Mouse (Mus musculus) stomach, embryonic 14.5 days (tissue): ENCODE measurements around the gene Abtb2. TPM values are rescaled to one million over a fixed set of nuclear protein-coding genes. Genes with fewer than 3 reads are reported as not detected.
A peak's percentile ranks its signal among the peaks of the same experiment; 100 is the strongest.

Experiments used
- ATAC-seq: fragments of 200-750 bp; cut with Nextera tagmentation; 2 replicates; pipeline ENCODE4 v1.8.0; 2017; ENCODE audit warnings: low read depth, moderate TSS enrichment; ENCODE audit not compliant: insufficient number of reproducible peaks, insufficient read depth, low FRiP score
- H3K27ac ChIP-seq: fragments of 300-500 bp; sonication (generic); 2 replicates; pipeline ENCODE4 v1.5.1; 2014; ENCODE audit warnings: mild to moderate bottlenecking, low read length, moderate library complexity, mixed read lengths
- H3K27me3 ChIP-seq: fragments of 300-500 bp; sonication (generic); 2 replicates; pipeline ENCODE4 v1.6.1; 2014; ENCODE audit warnings: low read length, control low read depth, mixed read lengths; ENCODE audit not compliant: control insufficient read depth, insufficient read depth
- H3K36me3 ChIP-seq: fragments of 300-500 bp; sonication (generic); 2 replicates; pipeline ENCODE4 v1.6.1; 2014; ENCODE audit warnings: mild to moderate bottlenecking, control low read depth, low read length, moderate library complexity, mixed read lengths; ENCODE audit not compliant: control insufficient read depth, insufficient read depth
- H3K4me1 ChIP-seq: fragments of 300-500 bp; sonication (generic); 2 replicates; pipeline ENCODE4 v1.6.1; 2014; ENCODE audit warnings: low read length, control low read depth, mixed read lengths; ENCODE audit not compliant: control insufficient read depth, insufficient read depth
- H3K4me2 ChIP-seq: fragments of 300-500 bp; sonication (generic); replicated peaks from 2 replicates; pipeline ENCODE4 v1.6.1; 2014; ENCODE audit warnings: low read depth, low read length, control low read depth
- H3K4me3 ChIP-seq: fragments of 300-500 bp; sonication (generic); 2 replicates; pipeline ENCODE4 v1.5.1; 2014; ENCODE audit warnings: low read depth, low read length, control low read depth
- H3K9ac ChIP-seq: fragments of 300-500 bp; sonication (generic); replicated peaks from 2 replicates; pipeline ENCODE4 v1.6.1; 2014; ENCODE audit warnings: low read depth, mild to moderate bottlenecking, control low read depth, low read length, moderate library complexity, mixed read lengths
- H3K9me3 ChIP-seq: fragments of 300-500 bp; sonication (generic); 2 replicates; pipeline ENCODE4 v1.6.1; 2016; ENCODE audit warnings: low read depth, low read length, control low read depth; ENCODE audit not compliant: control insufficient read depth
- WGBS: fragments of 180-500 bp; shearing (Covaris S2); extraction: QIAGEN DNeasy Blood & Tissue Kit; methylation state at CpG from one replicate; pipeline ENCODE4 v1.1.7; 2014; 5-methylcytosine and 5-hydroxymethylcytosine counted together
- polyA plus RNA-seq: library from polyadenylated mRNA; unstranded; fragments of >200 nt; fragmentation: Nextera tagmentation; extraction: Ambion mirVana; gene quantifications from 2 replicates; pipeline ENCODE4 v1.2.1, GENCODE M21; 2014

The Abtb2 gene
- polyA plus RNA-seq, 1 experiment from 2014 or later = 4.4 TPM

DNA sequence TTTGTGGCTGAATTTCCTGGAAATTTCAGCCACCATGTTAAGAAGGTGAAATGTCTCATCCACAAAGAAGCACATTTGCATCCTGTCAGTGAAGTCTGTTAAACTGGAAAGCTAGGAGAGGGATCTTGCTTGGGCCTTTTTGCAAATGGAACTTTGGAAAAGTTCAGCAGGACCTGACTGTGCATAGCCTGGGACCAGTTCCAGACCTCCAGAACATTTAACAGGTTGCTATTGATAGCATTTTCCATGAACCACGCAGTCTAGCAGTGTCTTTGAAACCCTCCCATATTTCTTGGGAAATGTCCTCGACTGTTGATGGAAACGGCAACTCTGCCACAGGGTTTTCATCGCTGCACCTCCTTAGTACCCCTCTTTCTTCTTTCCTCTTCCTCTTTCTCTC, 23.3 kb downstream of the Abtb2 start:
- Histone ChIP-seq H3K4me2 (no peak overlapping the region), H3K27me3 (no peaks in the 10 kb centered on the region), H3K9me3 (no peaks in the 10 kb centered on the region), H3K9ac (no peak overlapping the region), H3K36me3 (no peaks in the 10 kb centered on the region), H3K4me1 (no peaks in the 10 kb centered on the region), H3K27ac (no peak overlapping the region), H3K4me3 (no peak overlapping the region)
- no peak for ATAC-seq
- WGBS = 80% methylated on average over 4 of the region's 4 CpGs

DNA sequence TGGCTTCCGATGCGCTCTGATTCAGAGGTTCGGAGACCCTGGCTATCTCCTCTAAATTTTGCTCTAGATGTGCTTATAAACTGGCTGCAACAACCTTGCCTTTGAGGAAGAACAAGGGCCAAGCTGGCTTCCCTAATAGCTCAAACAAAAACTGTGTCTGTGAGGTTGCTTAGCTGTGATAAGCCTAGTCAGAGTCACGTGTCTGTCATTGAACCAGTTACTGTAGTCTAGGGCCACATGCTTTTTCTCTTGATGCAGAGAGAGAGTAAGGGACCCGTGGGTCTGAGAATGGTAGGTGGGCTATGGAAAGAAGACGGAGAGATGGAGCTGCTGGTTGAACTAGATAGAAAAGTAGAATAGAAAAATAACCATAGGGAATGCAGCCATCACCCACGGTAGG, 24.5 kb downstream of the Abtb2 start:
- H3K36me3 ChIP-seq = no peaks in the 10 kb centered on the region
- no peaks in the 10 kb centered on the region for H3K9me3 ChIP-seq
- no peak overlapping the region for H3K4me2 ChIP-seq
- no peaks in the 10 kb centered on the region for H3K27me3 ChIP-seq
- peaks cover 8% of the 10 kb centered on the region for H3K4me1 ChIP-seq
- no peak overlapping the region for H3K4me3 ChIP-seq
- H3K9ac ChIP-seq = no peak overlapping the region
- WGBS = 89% methylated on average over 7 of the region's 7 CpGs
- no peak overlapping the region for H3K27ac ChIP-seq
- no peak for ATAC-seq

DNA sequence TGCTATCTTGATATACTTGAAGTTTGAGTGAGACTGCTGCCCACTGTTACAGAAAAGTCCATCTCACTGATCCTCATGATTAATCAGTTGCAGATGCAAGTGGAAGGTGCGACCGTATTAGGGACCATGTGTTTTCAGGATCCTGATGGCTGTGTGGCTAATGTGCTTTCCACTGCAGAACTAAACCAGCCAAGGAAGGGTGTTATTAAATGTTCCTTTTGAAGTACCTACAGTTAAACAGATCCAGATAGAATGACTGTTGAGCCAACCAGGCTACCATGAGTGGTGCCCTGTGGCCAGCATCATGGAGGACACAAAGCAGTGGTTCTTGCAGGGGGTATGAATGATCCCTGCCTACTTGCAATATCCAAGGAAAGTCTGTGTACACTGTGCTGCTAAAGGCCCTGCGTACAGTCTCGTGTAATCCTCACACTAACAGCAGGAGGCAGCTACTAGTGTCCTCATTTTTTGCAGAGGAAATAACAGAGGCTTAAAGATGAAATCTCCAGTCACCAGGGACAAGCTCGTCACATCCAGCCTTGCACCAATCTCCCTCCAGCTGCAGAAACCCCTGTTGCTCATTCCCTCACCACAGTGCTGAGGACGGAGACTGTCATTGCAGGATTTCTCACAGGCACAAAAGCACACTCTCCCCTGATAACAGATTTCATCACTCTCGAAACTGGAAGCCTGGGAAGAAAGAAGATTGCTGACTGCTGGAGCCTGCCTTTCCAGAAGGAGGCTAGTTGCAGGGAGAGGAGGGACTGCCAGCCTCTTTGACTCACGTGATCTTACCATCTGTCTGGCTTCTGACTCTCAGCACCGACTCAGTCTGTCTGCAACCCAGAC, 25.9 kb downstream of the Abtb2 start:
- Histone ChIP-seq H3K4me2 (no peak overlapping the region), H3K9me3 (no peaks in the 10 kb centered on the region), H3K27me3 (no peaks in the 10 kb centered on the region), H3K9ac (no peak overlapping the region), H3K36me3 (no peaks in the 10 kb centered on the region), H3K4me3 (no peak overlapping the region), H3K4me1 (peaks cover 8% of the 10 kb centered on the region), H3K27ac (no peak overlapping the region)
- ATAC-seq = no peak
- WGBS = 48% methylated on average over 9 of the region's 9 CpGs

DNA sequence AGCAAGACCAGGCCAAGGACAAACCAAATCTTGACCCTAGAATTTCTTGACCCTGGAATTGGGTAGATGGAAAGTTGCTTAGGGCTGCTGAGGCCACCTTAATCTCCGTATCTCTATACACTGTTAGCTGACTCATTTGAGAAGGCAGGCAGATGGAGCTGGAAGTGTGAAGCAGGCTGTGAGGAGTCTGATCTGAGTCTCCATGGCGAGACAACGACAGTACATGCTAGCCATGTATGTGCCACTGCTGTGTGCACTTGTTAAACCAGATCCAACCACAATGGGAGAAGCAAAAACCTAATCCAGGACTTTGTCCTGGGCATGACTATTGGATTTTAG, 26.4 kb downstream of the Abtb2 start:
- no peaks in the 10 kb centered on the region for H3K36me3 ChIP-seq
- no peaks in the 10 kb centered on the region for H3K9me3 ChIP-seq
- no peak overlapping the region for H3K27ac ChIP-seq
- ATAC-seq = no peak
- no peaks in the 10 kb centered on the region for H3K27me3 ChIP-seq
- peaks cover 8% of the 10 kb centered on the region for H3K4me1 ChIP-seq
- no peak overlapping the region for H3K4me3 ChIP-seq
- no peak overlapping the region for H3K9ac ChIP-seq
- H3K4me2 ChIP-seq = no peak overlapping the region
- 80% methylated on average over 3 of the region's 3 CpGs for WGBS

DNA sequence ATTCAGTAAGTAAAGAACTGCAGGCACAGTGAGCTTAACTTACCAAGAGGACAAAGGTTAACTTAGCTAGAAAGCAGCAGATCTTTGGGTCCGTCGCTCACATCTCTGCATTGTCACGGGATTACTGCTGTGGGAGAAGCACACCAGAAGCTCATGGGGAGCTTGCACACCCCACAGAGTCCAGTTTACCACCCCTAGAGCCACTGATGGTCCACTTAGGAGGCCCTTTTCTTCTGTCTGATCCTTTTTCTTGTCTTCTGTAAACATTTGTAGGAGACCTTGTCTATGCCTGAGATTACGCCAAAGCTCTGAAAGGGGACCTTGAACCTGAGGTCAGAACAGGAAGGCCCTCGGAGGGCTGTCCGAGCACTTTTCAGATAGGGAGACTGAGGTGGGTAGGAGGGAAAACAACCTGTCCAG, 28.5 kb downstream of the Abtb2 start:
- no peak overlapping the region for H3K4me2 ChIP-seq
- H3K27ac ChIP-seq = no peak overlapping the region
- ATAC-seq = no peak
- no peaks in the 10 kb centered on the region for H3K36me3 ChIP-seq
- no peak overlapping the region for H3K4me3 ChIP-seq
- H3K9ac ChIP-seq = no peak overlapping the region; the same call in 1 of the 2 replicates
- H3K9me3 ChIP-seq = no peaks in the 10 kb centered on the region
- peaks cover 8% of the 10 kb centered on the region for H3K4me1 ChIP-seq
- H3K27me3 ChIP-seq = no peaks in the 10 kb centered on the region
- WGBS = 53% methylated on average over 6 of the region's 6 CpGs

DNA sequence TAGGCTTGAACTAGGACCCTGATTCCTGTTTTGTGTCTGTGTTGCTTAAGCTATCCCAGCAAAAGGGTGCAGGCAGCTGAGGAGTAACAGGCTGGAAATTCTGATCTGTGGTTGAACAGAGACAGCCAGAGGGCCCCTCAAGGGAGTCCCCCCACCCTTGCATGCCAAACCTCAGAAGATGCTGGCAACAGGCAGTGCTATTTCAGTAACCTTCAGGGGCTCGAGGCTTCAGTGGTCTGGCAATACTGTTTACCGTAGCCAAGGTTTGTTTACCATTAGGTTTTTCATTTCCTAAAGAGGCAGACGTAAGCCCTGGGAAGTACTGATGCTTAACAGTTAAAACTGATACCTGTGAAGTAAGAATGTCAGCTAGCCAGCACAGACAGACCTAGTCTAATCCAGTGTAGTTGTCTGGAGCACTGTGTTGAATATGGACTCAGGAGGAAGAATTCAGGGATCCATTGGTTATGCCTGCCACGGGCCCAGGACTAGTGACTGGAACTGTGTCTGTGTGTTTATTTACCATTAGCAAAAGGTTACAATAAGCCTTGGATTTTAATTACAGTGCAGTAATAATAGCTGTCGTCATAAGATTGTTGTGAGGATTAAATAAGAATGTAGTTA, 29.0 kb downstream of the Abtb2 start:
- Histone ChIP-seq H3K9ac (no peak overlapping the region; the same call in 1 of the 2 replicates), H3K4me1 (peaks cover 11% of the 10 kb centered on the region), H3K9me3 (no peaks in the 10 kb centered on the region), H3K4me3 (no peak overlapping the region), H3K36me3 (no peaks in the 10 kb centered on the region), H3K4me2 (no peak overlapping the region), H3K27me3 (no peaks in the 10 kb centered on the region), H3K27ac (no peak overlapping the region)
- 40% methylated on average over 5 of the region's 5 CpGs for WGBS
- ATAC-seq = no peak

DNA sequence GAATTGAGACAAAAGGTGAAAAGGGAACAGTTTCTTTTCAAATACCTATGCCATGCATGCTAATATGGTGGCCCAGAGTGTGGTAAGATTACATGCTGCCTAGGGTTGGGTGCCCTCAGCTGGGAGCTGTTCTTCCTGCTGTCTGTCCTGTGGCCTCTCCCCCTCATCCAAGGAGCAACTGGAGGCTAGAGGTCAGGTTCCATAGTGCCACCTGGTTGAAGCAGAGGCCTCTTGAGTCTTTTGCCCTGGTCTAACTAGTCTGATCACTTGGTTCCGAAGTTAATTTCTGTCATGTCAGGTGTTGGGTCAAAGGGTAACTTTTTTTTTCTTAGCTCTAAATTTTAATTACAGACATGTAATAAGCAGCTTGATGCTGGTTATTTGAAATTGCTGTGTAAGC, 33.2 kb downstream of the Abtb2 start:
- H3K4me1 ChIP-seq = peaks cover 12% of the 10 kb centered on the region
- no peaks in the 10 kb centered on the region for H3K9me3 ChIP-seq
- no peak overlapping the region for H3K9ac ChIP-seq
- no peaks in the 10 kb centered on the region for H3K27me3 ChIP-seq
- no peak overlapping the region for H3K4me3 ChIP-seq
- H3K36me3 ChIP-seq = no peaks in the 10 kb centered on the region
- ATAC-seq = no peak
- 77% methylated on average over 1 of the region's 1 CpGs for WGBS
- no peak overlapping the region for H3K27ac ChIP-seq
- H3K4me2 ChIP-seq = no peak overlapping the region

DNA sequence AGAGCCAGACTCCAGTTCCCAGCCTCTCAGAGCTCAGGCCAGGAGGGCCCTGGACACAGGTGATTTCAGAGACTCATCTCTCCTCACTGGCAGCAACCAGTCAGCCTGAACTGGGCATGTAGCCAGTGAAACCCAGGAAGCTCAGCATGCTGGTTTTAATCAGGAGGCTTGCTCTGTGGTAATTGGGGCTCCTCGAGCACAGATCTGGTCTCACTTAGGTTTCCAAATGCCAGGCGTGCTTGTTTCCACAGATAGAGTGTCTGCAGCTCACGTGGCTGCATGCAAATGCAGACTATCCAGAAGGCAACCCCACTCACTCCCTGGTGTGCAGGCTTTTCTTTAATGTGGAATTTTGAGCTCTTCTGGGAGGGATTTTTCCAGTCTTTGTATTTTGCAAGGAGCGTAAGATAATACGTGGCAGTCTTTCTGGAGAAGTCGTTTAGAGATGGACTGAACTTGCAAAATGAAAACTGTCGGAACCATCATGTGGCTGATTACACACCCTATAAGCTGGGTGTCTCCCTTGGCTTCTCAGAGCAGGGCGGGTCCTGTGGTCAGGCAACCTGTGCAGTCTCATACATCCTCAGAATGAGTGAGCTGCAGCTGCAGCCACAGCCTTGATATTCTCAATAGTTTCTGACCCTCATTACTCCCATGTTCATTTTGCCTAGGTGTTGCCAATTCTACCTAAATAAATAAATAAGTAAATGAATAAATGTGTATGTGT, 34.2 kb downstream of the Abtb2 start:
- Histone ChIP-seq H3K4me3 (no peak overlapping the region), H3K4me1 (0 out of 2 replicates have a peak, but pooled peaks cover 4% of the 10 kb centered on the region), H3K27ac (no peak overlapping the region), H3K9me3 (no peaks in the 10 kb centered on the region), H3K36me3 (no peaks in the 10 kb centered on the region), H3K27me3 (no peaks in the 10 kb centered on the region), H3K4me2 (no peak overlapping the region), H3K9ac (no peak overlapping the region)
- 55% methylated on average over 8 of the region's 8 CpGs for WGBS
- peak; percentile 35; the same call in 1 of the 2 replicates for ATAC-seq
